Mouse (Mus musculus): ENCODE results near the gene Gm42517.

Gene Gm42517

DNA sequence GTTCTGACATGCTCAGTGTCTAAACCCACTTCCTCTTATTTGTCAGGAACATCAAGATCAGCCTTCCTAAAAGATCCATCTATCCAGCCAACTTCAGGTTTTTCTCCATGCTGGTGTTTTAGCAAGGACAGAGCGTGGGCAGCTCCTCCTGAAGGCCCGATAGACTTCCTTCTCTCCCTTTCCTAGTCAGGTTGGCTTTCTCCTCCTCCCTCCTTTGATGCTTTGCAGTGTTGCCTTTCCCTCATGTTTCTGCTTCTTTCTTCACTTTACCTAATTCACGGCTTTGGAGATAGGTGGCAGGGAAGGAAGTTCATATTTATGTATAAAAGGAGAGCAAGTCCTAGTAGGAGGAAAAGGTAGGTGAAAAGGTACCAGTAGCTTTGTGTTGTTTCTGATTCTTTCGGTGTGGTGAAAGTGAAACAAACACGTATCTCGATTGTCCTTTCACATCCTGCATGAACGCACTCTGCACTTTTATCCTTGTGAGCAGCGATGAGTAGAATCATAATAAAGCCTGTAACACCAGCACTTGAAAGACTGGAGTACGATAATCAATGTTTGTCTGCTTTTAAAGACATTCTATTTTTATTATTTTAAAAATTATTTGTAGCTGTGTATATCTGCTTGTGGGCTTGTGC lies 18.1 kb downstream of the Gm42517 start:
- DNase-seq: no peak

DNA sequence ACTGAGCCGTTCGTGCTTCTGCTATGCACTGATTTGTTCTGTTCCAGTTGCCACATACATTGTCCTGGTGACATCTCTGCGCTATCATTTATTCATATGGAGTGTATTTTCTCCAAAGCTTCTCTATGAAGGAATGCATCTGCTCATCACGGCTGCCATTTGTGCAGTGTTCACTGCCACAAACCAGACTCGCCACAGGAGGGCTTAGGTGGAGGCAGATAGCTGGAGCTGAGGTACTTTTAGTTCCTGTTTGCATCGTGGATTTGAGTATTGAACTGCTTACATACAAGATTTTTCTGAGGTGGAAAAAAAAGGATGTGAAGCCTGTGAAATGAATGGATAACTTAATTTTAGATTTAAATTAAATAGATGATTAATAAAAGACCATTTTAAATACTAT lies 19.9 kb downstream of the Gm42517 start:
- no peak for DNase-seq

DNA sequence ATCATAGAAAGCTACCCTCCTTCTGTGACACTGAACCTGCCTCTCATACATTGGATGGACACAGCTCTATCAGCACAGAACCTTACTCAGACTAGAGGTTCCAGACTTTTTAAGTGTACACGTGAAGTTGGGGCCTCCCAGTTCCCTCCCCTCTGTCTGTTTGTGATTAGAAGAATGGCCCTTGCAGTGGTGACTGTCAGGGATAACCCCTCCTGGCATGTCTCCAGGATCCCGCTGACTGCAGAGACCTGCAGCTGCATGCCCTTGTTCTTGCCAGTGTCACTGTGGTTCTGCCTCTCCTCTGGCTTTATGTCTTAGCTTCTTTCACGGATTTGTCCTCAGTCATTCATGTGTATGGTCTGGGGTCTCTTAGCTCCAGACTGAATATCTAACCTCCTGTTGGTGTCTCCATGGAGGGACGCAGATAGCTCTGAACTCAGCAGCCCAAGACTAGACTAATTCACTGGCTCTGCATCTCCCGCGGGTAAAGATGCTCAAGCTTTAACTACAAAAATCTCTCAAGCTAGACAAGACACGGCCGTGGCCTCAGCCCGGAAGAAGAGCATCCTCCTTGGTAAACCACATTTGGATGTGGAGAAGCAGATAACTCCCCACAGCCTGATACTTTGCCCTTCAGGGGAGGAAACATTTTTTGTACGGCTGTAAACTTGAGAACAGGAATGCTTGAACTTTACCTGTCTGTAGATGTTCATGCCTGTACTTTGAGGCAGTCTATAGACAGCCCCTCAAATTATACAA lies 22.2 kb downstream of the Gm42517 start:
- DNase-seq: peak in 1 of 2 experiments; percentile 33

DNA sequence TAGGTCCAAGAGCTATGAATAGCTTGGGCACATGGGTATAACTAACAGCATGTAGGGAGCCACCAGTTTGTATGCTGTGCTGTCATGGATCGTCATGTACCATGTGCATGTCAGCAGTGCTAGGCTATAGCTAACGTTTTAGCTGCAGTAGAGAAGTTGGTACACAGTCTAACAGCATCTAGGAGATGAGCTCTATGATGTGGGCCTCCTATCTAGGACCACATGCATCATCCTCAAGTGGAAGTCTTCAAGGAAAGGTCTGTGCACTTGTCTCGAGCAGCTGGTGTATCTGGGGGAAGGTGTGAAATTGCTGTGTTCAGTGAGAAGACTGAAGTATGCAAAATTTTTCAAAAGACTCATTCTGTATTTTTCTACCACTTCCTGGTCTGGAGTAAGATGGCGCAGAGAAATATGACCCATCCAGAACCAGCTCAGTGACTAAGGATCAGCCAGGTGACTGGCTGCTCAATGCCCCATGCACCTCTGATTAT lies 24.0 kb downstream of the Gm42517 start:
- no peak for DNase-seq

DNA sequence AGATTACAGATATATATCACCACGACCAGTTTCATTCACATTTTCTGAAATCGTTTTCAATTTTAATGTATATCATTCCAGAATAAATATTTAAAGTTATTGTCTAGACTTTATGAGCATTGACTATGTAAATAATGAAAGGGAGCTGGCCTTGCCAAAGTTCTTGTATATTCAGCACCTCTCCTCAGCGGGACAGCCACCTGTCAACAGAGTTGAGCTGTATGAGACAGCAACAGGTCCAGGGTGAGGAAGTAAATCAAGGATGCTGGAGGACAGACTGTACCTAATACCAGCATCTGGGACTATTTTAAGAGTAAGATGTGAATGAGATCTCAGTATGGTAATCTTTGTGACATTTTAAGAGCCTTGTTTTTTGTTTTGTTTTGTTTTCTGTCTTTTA lies 29.7 kb downstream of the Gm42517 start:
- no peak for DNase-seq

DNA sequence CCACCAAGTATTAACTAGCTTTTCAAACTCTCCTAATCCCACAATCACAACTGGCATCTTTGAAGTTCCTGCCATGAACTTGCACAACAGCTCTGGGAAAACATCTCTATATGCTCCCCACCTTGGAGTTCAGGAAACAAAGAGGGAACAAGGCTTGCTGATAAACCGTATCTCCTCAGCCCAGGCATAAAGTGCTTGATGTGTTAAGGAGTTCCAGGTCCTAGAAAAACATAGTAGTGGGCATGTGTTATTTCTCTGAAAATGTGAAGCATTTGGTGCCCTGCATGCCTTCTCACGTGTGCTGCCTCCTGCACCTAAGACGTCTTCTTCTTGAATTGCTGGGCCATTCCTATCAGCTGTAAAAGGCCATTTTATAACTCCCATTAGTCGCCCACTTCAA lies 30.3 kb downstream of the Gm42517 start:
- DNase-seq: no peak

DNA sequence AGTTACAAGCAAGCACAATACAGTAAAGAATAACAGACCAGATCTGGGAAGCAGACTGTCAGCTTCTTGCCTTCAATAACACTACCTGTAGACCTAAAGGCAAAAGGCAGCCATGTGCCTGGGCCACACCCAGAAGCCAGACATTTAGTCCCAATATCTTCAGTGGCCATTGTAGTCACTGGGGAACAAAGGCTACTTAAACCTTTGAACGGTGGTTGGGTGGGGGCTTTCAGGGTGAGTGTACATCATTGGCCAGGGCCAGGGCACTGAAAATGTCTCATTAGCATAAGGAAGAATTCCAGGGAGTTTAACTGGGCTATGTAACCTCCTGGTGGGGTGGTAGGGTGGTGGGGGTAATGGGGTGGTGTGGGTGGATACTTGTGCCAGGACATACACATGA lies 36.7 kb downstream of the Gm42517 start:
- DNase-seq: no peak
